Mouse (Mus musculus): ENCODE results near the gene Trim72.
A peak's percentile ranks its signal among the peaks of the same experiment; 100 is the strongest.
"Not testable (repeated sequence)": the region's sequence is repeated elsewhere in the genome, so short reads cannot be mapped to it uniquely, and the experiment has no call there.

The Trim72 gene

GRCm38 (mm10) chr7:128009715-128010340 lies 6.1 kb downstream of the Trim72 start:
- no peak for DNase-seq (ENCODE audit: low read depth)

GRCm38 (mm10) chr7:128012136-128012780 lies 8.5 kb downstream of the Trim72 start:
- no peak for DNase-seq (ENCODE audit: low read depth)

GRCm38 (mm10) chr7:128013116-128013515 lies 9.4 kb downstream of the Trim72 start:
- DNase-seq (ENCODE audit: low read depth): no peak

GRCm38 (mm10) chr7:128016134-128016533 lies 12.4 kb downstream of the Trim72 start:
- not testable (repeated sequence) for DNase-seq (ENCODE audit: low read depth)

- no peak for DNase-seq (ENCODE audit: low read depth)
Measured at GRCm38 (mm10) chr7:128016650-128017049, 12.9 kb downstream of the Trim72 start.

GRCm38 (mm10) chr7:128018275-128018674 lies 14.5 kb downstream of the Trim72 start:
- peak; percentile 78 for DNase-seq (ENCODE audit: low read depth)

- DNase-seq (ENCODE audit: low read depth): peak; percentile 91
Measured at GRCm38 (mm10) chr7:128019187-128019586, 15.4 kb downstream of the Trim72 start.

- no peak for DNase-seq (ENCODE audit: low read depth)
Measured at GRCm38 (mm10) chr7:128022974-128023373, 19.2 kb downstream of the Trim72 start.

- DNase-seq (ENCODE audit: low read depth): peak; percentile 26
Measured at GRCm38 (mm10) chr7:128023565-128023964, 19.8 kb downstream of the Trim72 start.

GRCm38 (mm10) chr7:128024364-128024763 lies 20.6 kb downstream of the Trim72 start:
- DNase-seq (ENCODE audit: low read depth): peak; percentile 20

- DNase-seq (ENCODE audit: low read depth): peak; percentile 85
Measured at GRCm38 (mm10) chr7:128024932-128025331, 21.2 kb downstream of the Trim72 start.

- peak; percentile 93 for DNase-seq (ENCODE audit: low read depth)
Measured at GRCm38 (mm10) chr7:128025381-128025780, 21.6 kb downstream of the Trim72 start.

- no peak for DNase-seq (ENCODE audit: low read depth)
Measured at GRCm38 (mm10) chr7:128031403-128031976, 27.7 kb downstream of the Trim72 start.

GRCm38 (mm10) chr7:128032290-128032988 lies 28.7 kb downstream of the Trim72 start:
- no peak for DNase-seq (ENCODE audit: low read depth)

GRCm38 (mm10) chr7:128032989-128033293 lies 29.2 kb downstream of the Trim72 start:
- DNase-seq (ENCODE audit: low read depth): no peak

- DNase-seq (ENCODE audit: low read depth): peak; percentile 53
Measured at GRCm38 (mm10) chr7:128033616-128034015, 29.9 kb downstream of the Trim72 start.

GRCm38 (mm10) chr7:128042161-128042820 lies 38.5 kb downstream of the Trim72 start:
- DNase-seq (ENCODE audit: low read depth): peak; percentile 76

- DNase-seq (ENCODE audit: low read depth): no peak
Measured at GRCm38 (mm10) chr7:128044142-128044785, 40.5 kb downstream of the Trim72 start.

- no peak for DNase-seq (ENCODE audit: low read depth)
Measured at GRCm38 (mm10) chr7:128045640-128046039, 41.9 kb downstream of the Trim72 start.

- peak; percentile 93 for DNase-seq (ENCODE audit: low read depth)
Measured at GRCm38 (mm10) chr7:128048819-128049218, 45.1 kb downstream of the Trim72 start.

- peak; percentile 73 for DNase-seq (ENCODE audit: low read depth)
Measured at GRCm38 (mm10) chr7:128049254-128049653, 45.5 kb downstream of the Trim72 start.

GRCm38 (mm10) chr7:128050739-128051138 lies 47.0 kb downstream of the Trim72 start:
- peak; percentile 98 for DNase-seq (ENCODE audit: low read depth)

All from 416B (cell line).